Mouse (Mus musculus): ENCODE data around the gene Fam198b.

GRCm38 (mm10) chr3:79976786-79977185, 92.5 kb downstream of the Fam198b start:
- TF ChIP-seq CTCF (IDR thresholded peaks at IDR 0.05; ENCODE audit: borderline replicate concordance, control insufficient read depth, extremely low read depth, insufficient read depth, low read length, poor library complexity) (no peak), POLR2A (IDR thresholded peaks at IDR 0.05; ENCODE audit: control insufficient read depth, extremely low read depth, insufficient read depth, low read length, poor library complexity) (no peak)

Measured in thymus, adult 2 months (tissue).